Mouse (Mus musculus) Patski (cell line): ENCODE measurements at regions not wholly inside any gene's neighbourhood (a gene's known extent, or its start where the extent isn't known, plus 50 kb on each side); places are given as distances from the start of the nearest gene placed in this dataset.

Source experiments
- ATAC-seq: fragments of 100-300 bp; one replicate; pipeline ENCODE4 v1.8.0; 2021
- CTCF ChIA-PET: fragments of 350-600 bp; sonication (Branson Sonifier 250); formaldehyde crosslinking; loops from one replicate; lab custom pipeline; 2022; ENCODE audit warnings: inconsistent platforms; lab: Charles Lee
- POLR2A ChIA-PET: fragments of 350-600 bp; sonication (Branson Sonifier 250); formaldehyde crosslinking; loops from one replicate; lab custom pipeline; 2022; ENCODE audit warnings: antibody characterized with exemption, inconsistent platforms; lab: Charles Lee
- DNase-seq: peaks from one replicate; pipeline ENCODE4 v3.0.0-alpha.2; 2011; ENCODE audit warnings: low read depth, low spot score
- H3K27me3 ChIP-seq: fragments of 371-371 bp; one replicate; pipeline ENCODE4 v1.5.1; 2021
- CTCF ChIP-seq: fragments of 100-300 bp; IDR thresholded peaks from one replicate; pipeline ENCODE4 v1.5.1; 2021
- in situ Hi-C: fragments of 300-500 bp; cut with MboI; formaldehyde crosslinking; loops from 3 replicates; pipeline ENCODE4 v1.11.1; 2018; ENCODE audit warnings: low pct_unique_long_range_greater_than_20kb, mixed read lengths

- peaks cover 19% of the 10 kb centered on the region for H3K27me3 ChIP-seq
- no peak for DNase-seq
- no peak for TF ChIP-seq CTCF
- CTCF ChIA-PET, result no interaction called here
- ATAC-seq, result no peak
- POLR2A ChIA-PET, result no interaction called here
- in situ Hi-C loops, result no loop called here
These were observed 160.1 kb downstream of the Ascl1 start for GRCm38 (mm10) chr10:87333311-87333710.

- H3K27me3 ChIP-seq, result peaks cover 23% of the 10 kb centered on the region
- CTCF ChIA-PET, result interaction anchor here (1.0 to 1.8 kb wide), 2 partner anchors 10 kb away, joined by 3 to 5 read pairs; no protein-coding TSS in a partner anchor
- no peak for ATAC-seq
- TF ChIP-seq CTCF, result no peak
- in situ Hi-C loops, result no loop called here
- no peak for DNase-seq
- POLR2A ChIA-PET, result no interaction called here
These were observed 164.0 kb downstream of the Ascl1 start for GRCm38 (mm10) chr10:87329471-87329870.

GRCm38 (mm10) chr10:87325769-87326168, 167.7 kb downstream of the Ascl1 start:
- H3K27me3 ChIP-seq, result peaks cover 24% of the 10 kb centered on the region
- in situ Hi-C loops, result no loop called here
- no peak for TF ChIP-seq CTCF
- DNase-seq (no peak), ATAC-seq (no peak)
- ChIA-PET POLR2A (interaction anchor here (0.5 kb wide), 1 partner anchor 1336 kb away, joined by 3 read pairs; no protein-coding TSS in a partner anchor), CTCF (interaction anchor here (1.5 kb wide), 2 partner anchors 11 kb away, joined by 3 read pairs; no protein-coding TSS in a partner anchor)

- CTCF ChIA-PET, result interaction anchor here (1.2 to 1.5 kb wide), 3 partner anchors 10 to 12 kb away, joined by 3 read pairs; no protein-coding TSS in a partner anchor
- POLR2A ChIA-PET, result interaction anchor here (0.5 kb wide), 1 partner anchor 1336 kb away, joined by 3 read pairs; no protein-coding TSS in a partner anchor
- H3K27me3 ChIP-seq, result peaks cover 18% of the 10 kb centered on the region
- ATAC-seq, result no peak
- TF ChIP-seq CTCF, result no peak
- in situ Hi-C loops, result no loop called here
- no peak for DNase-seq
These were observed 168.3 kb downstream of the Ascl1 start for GRCm38 (mm10) chr10:87325143-87325542.

- ATAC-seq, result no peak
- TF ChIP-seq CTCF, result no peak
- H3K27me3 ChIP-seq, result peaks cover 10% of the 10 kb centered on the region
- CTCF ChIA-PET, result no interaction called here
- DNase-seq, result no peak
- POLR2A ChIA-PET, result no interaction called here
- in situ Hi-C loops, result no loop called here
These were observed 183.8 kb downstream of the Ascl1 start for GRCm38 (mm10) chr10:87309601-87310062.

- TF ChIP-seq CTCF, result no peak
- ATAC-seq (no peak), DNase-seq (no peak)
- ChIA-PET CTCF (no interaction called here), POLR2A (no interaction called here)
- peaks cover 10% of the 10 kb centered on the region for H3K27me3 ChIP-seq
- in situ Hi-C loops, result no loop called here
These were observed 184.6 kb downstream of the Ascl1 start for GRCm38 (mm10) chr10:87308815-87309396.

- TF ChIP-seq CTCF, result no peak
- no peak for ATAC-seq
- no peak for DNase-seq
- in situ Hi-C loops, result no loop called here
- H3K27me3 ChIP-seq, result no peaks in the 10 kb centered on the region
- POLR2A ChIA-PET, result no interaction called here
- CTCF ChIA-PET, result no interaction called here
These were observed 196.3 kb downstream of the Ascl1 start for GRCm38 (mm10) chr10:87297166-87297565.

- TF ChIP-seq CTCF, result no peak
- H3K27me3 ChIP-seq, result no peaks in the 10 kb centered on the region
- DNase-seq (no peak), ATAC-seq (no peak)
- ChIA-PET POLR2A (no interaction called here), CTCF (no interaction called here)
- in situ Hi-C loops, result no loop called here
These were observed 200.1 kb downstream of the Ascl1 start for GRCm38 (mm10) chr10:87293317-87293716.

- DNase-seq (no peak), ATAC-seq (no peak)
- POLR2A ChIA-PET, result no interaction called here
- CTCF ChIA-PET, result no interaction called here
- no peak for TF ChIP-seq CTCF
- peaks cover 6% of the 10 kb centered on the region for H3K27me3 ChIP-seq
- in situ Hi-C loops, result no loop called here
These were observed 206.6 kb downstream of the Ascl1 start for GRCm38 (mm10) chr10:87286831-87287230.

- POLR2A ChIA-PET, result no interaction called here
- CTCF ChIA-PET, result no interaction called here
- no peak for TF ChIP-seq CTCF
- in situ Hi-C loops, result no loop called here
- no peak for DNase-seq
- ATAC-seq, result no peak
- H3K27me3 ChIP-seq, result peaks cover 9% of the 10 kb centered on the region
These were observed 209.2 kb downstream of the Ascl1 start for GRCm38 (mm10) chr10:87284296-87284695.
